Mouse (Mus musculus) intestine, embryonic 15.5 days (tissue): ENCODE measurements around the gene Klrg2. TPM values are rescaled to one million over a fixed set of nuclear protein-coding genes. Genes with fewer than 3 reads are reported as not detected.

Experiments
- ATAC-seq: fragments of 200-750 bp; cut with Nextera tagmentation; 2 replicates; pipeline ENCODE4 v1.8.0; 2017; ENCODE audit warnings: moderate TSS enrichment, moderate library complexity
- H3K27ac ChIP-seq: fragments of 300-500 bp; sonication (generic); 2 replicates; pipeline ENCODE4 v1.5.1; 2015; ENCODE audit warnings: mild to moderate bottlenecking, inconsistent platforms
- H3K27me3 ChIP-seq: fragments of 300-500 bp; sonication (generic); replicated peaks from 2 replicates; pipeline ENCODE4 v1.6.1; 2015; ENCODE audit warnings: inconsistent platforms
- H3K36me3 ChIP-seq: fragments of 300-500 bp; sonication (generic); 2 replicates; pipeline ENCODE4 v1.6.1; 2015; ENCODE audit warnings: inconsistent platforms
- H3K4me1 ChIP-seq: fragments of 300-500 bp; sonication (generic); replicated peaks from 2 replicates; pipeline ENCODE4 v1.6.1; 2015; ENCODE audit warnings: inconsistent platforms
- H3K4me2 ChIP-seq: fragments of 300-500 bp; sonication (generic); replicated peaks from 2 replicates; pipeline ENCODE4 v1.6.1; 2015; ENCODE audit warnings: mild to moderate bottlenecking, inconsistent platforms
- H3K4me3 ChIP-seq: fragments of 300-500 bp; sonication (generic); replicated peaks from 2 replicates; pipeline ENCODE4 v1.5.1; 2015; ENCODE audit warnings: inconsistent platforms
- H3K9ac ChIP-seq: fragments of 300-500 bp; sonication (generic); 2 replicates; pipeline ENCODE4 v1.6.1; 2015; ENCODE audit warnings: inconsistent platforms
- H3K9me3 ChIP-seq: fragments of 300-500 bp; sonication (generic); 2 replicates; pipeline ENCODE4 v1.6.1; 2016; ENCODE audit warnings: inconsistent platforms
- WGBS: fragments of 180-500 bp; shearing (Covaris S2); methylation state at CpG from one replicate; pipeline ENCODE4 v1.1.7; 2015; 5-methylcytosine and 5-hydroxymethylcytosine counted together
- polyA plus RNA-seq: library from polyadenylated mRNA; unstranded; fragments of >200 nt; fragmentation: Nextera tagmentation; extraction: Ambion mirVana; gene quantifications from 2 replicates; pipeline ENCODE4 v1.2.1, GENCODE M21; 2015

The Klrg2 gene
- polyA plus RNA-seq, 1 experiment from 2014 or later, result 0.13 TPM

GRCm38 (mm10) chr6:38624439-38624838, 12.6 kb downstream of the Klrg2 start:
- H3K36me3 ChIP-seq, result peaks cover 7% of the 10 kb centered on the region; the same call in 1 of the 2 replicates
- H3K27me3 ChIP-seq, result no peaks in the 10 kb centered on the region
- H3K9ac ChIP-seq, result no peak overlapping the region
- 67% methylated on average over 1 of the region's 1 CpGs for WGBS
- H3K4me3 ChIP-seq, result no peak overlapping the region
- ATAC-seq, result no peak
- no peak overlapping the region for H3K27ac ChIP-seq
- H3K9me3 ChIP-seq, result no peaks in the 10 kb centered on the region
- no peaks in the 10 kb centered on the region for H3K4me1 ChIP-seq
- no peak overlapping the region for H3K4me2 ChIP-seq

GRCm38 (mm10) chr6:38623457-38623856, 13.6 kb downstream of the Klrg2 start:
- Histone ChIP-seq H3K27ac (no peak overlapping the region), H3K4me3 (no peak overlapping the region), H3K36me3 (peaks cover 13% of the 10 kb centered on the region), H3K9ac (no peak overlapping the region), H3K9me3 (no peaks in the 10 kb centered on the region), H3K4me2 (no peak overlapping the region), H3K27me3 (no peaks in the 10 kb centered on the region), H3K4me1 (no peaks in the 10 kb centered on the region)
- 80% methylated on average over 2 of the region's 2 CpGs for WGBS
- ATAC-seq, result no peak

GRCm38 (mm10) chr6:38622406-38622805, 14.6 kb downstream of the Klrg2 start:
- H3K27ac ChIP-seq, result no peak overlapping the region
- no peak overlapping the region for H3K9ac ChIP-seq
- peaks cover 22% of the 10 kb centered on the region for H3K36me3 ChIP-seq
- H3K9me3 ChIP-seq, result no peaks in the 10 kb centered on the region
- H3K4me2 ChIP-seq, result no peak overlapping the region
- no peaks in the 10 kb centered on the region for H3K27me3 ChIP-seq
- no peak overlapping the region for H3K4me3 ChIP-seq
- no peak for ATAC-seq
- WGBS, result 84% methylated on average over 1 of the region's 1 CpGs
- H3K4me1 ChIP-seq, result no peaks in the 10 kb centered on the region

- Histone ChIP-seq H3K27ac (no peak overlapping the region), H3K9ac (no peak overlapping the region), H3K36me3 (peaks cover 7% of the 10 kb centered on the region; the same call in 1 of the 2 replicates), H3K4me1 (no peaks in the 10 kb centered on the region), H3K4me3 (no peak overlapping the region), H3K4me2 (no peak overlapping the region), H3K9me3 (no peaks in the 10 kb centered on the region), H3K27me3 (no peaks in the 10 kb centered on the region)
- 69% methylated on average over 2 of the region's 2 CpGs for whole genome bisulfite sequencing
- ATAC-seq, result no peak
These were observed 27.1 kb downstream of the Klrg2 start for GRCm38 (mm10) chr6:38609892-38610291.

- H3K9me3 ChIP-seq, result no peaks in the 10 kb centered on the region
- no peak overlapping the region for H3K9ac ChIP-seq
- H3K27me3 ChIP-seq, result no peaks in the 10 kb centered on the region
- peaks cover 13% of the 10 kb centered on the region for H3K36me3 ChIP-seq
- H3K4me2 ChIP-seq, result no peak overlapping the region
- WGBS, result 90% methylated on average over 4 of the region's 4 CpGs
- H3K27ac ChIP-seq, result no peak overlapping the region
- no peak overlapping the region for H3K4me3 ChIP-seq
- H3K4me1 ChIP-seq, result no peaks in the 10 kb centered on the region
- ATAC-seq, result no peak
These were observed 39.6 kb downstream of the Klrg2 start for GRCm38 (mm10) chr6:38597481-38597880.

- H3K9ac ChIP-seq, result no peak overlapping the region
- H3K4me1 ChIP-seq, result no peaks in the 10 kb centered on the region
- 93% methylated on average over 3 of the region's 3 CpGs for WGBS
- H3K27me3 ChIP-seq, result no peaks in the 10 kb centered on the region
- no peak overlapping the region for H3K4me3 ChIP-seq
- ATAC-seq, result no peak
- no peak overlapping the region for H3K27ac ChIP-seq
- H3K36me3 ChIP-seq, result peaks cover 22% of the 10 kb centered on the region; the same call in 1 of the 2 replicates
- H3K4me2 ChIP-seq, result no peak overlapping the region
- H3K9me3 ChIP-seq, result no peaks in the 10 kb centered on the region
These were observed 55.3 kb downstream of the Klrg2 start for GRCm38 (mm10) chr6:38581711-38582110.

DNA sequence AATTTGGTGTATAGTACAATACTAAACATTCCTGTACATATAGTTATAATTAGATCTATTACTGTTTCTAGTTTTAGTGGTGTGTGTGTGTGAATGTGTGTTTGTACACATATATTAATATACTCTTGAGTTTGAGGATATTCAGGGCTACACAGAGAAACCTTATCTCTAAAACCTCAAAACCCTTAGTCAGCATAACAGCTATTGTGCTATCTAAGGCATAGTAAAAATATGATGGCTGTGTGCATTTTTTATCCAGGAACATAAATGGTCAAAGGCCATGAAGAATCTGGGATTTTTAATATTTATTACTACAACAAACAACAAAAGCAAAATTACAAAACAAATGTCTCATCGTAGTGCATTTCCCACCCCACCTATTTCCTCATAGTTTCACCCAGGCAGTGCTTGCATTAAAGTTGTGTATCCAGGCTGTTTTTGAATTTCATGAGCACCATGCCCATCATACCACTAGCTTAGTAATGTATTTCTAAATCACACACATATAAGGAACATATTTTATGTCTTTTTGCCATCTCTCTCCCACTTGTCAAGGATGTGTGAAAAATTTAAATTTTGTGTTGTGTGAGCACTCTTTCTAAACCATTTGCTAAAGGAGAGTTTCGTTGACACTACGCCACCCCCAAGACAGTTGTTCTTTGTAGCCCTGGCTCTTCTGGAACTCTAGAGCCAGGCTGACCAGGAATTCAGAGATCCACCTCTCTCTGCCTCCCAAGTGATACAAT, 56.8 kb downstream of the Klrg2 start:
- WGBS, result 97% methylated on average over 3 of the region's 3 CpGs
- peaks cover 15% of the 10 kb centered on the region; the same call in 1 of the 2 replicates for H3K36me3 ChIP-seq
- ATAC-seq, result no peak

DNA sequence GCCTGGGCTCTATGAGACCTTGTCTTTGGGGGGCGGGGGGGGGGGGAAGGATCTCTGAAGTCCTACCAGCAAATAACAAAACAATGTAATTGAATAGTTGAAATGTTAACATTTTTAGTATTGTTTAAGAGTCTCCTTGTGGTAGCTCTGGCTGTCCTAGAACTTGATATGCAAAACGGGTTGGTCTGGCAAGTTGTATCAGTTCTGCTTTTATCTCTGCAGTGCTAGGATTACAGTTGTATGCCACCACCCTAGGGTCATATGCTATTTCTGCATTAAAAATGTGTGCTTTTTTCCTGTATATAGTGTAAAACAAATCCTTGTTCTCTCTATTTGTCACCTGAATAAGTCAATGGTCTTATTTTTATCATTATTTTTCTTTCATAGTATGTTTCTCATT, 60.9 kb downstream of the Klrg2 start:
- H3K27me3 ChIP-seq, result no peaks in the 10 kb centered on the region
- H3K9me3 ChIP-seq, result no peaks in the 10 kb centered on the region
- ATAC-seq, result no peak
- H3K27ac ChIP-seq, result no peak overlapping the region
- peaks cover 9% of the 10 kb centered on the region; the same call in 1 of the 2 replicates for H3K36me3 ChIP-seq
- no peak overlapping the region for H3K4me2 ChIP-seq
- WGBS, result 85% methylated on average over 2 of the region's 2 CpGs
- no peak overlapping the region for H3K9ac ChIP-seq
- no peaks in the 10 kb centered on the region for H3K4me1 ChIP-seq
- H3K4me3 ChIP-seq, result no peak overlapping the region

More for the DNA sequence above, 56.8 kb downstream of the Klrg2 start:
- H3K27ac ChIP-seq, result no peak overlapping the region
- H3K4me3 ChIP-seq, result no peak overlapping the region
- H3K9ac ChIP-seq, result no peak overlapping the region
- H3K4me1 ChIP-seq, result no peaks in the 10 kb centered on the region
- no peaks in the 10 kb centered on the region for H3K27me3 ChIP-seq
- H3K9me3 ChIP-seq, result no peaks in the 10 kb centered on the region
- H3K4me2 ChIP-seq, result no peak overlapping the region

Other genes with a start within 250 kb of the Klrg2 start
- gene Ubn2, start 203.3 kb downstream of the Klrg2 start, polyA plus RNA-seq, result 9.5 and 11.7 TPM in 2 replicates
- gene Fmc1, start 103.7 kb downstream of the Klrg2 start, polyA plus RNA-seq, result 170 and 176 TPM in 2 replicates
- 29.2 and 29.6 TPM in 2 replicates for gene Luc7l2, start 85.9 kb downstream of the Klrg2 start, polyA plus RNA-seq
- gene Clec2l, start 25.8 kb upstream of the Klrg2 start, polyA plus RNA-seq, result 1.3 and 2.0 TPM in 2 replicates
- 3.4 and 4.0 TPM in 2 replicates for gene Tbxas1, start 238.2 kb upstream of the Klrg2 start, polyA plus RNA-seq
- 20.2 and 23.3 TPM in 2 replicates for gene Hipk2, start 238.9 kb upstream of the Klrg2 start, polyA plus RNA-seq